Mouse (Mus musculus): Measurements from ENCODE around the gene Dnah11. TPM values are rescaled to one million over a fixed set of nuclear protein-coding genes. Genes with fewer than 3 reads are reported as not detected.

The Dnah11 gene
- polyA plus RNA-seq, 1 experiment from 2014 or later: 0.29 TPM

GRCm38 (mm10) chr12:117959213-117959612 lies 239.6 kb downstream of the Dnah11 start:
- H3K9me3 ChIP-seq (replicated peaks; ENCODE audit: control insufficient read depth, low read length): no peaks in the 10 kb centered on the region
- DNase-seq (ENCODE audit: low spot score): no peak
- H3K27me3 ChIP-seq (ENCODE audit: control insufficient read depth, insufficient read depth, low read length): no peaks in the 10 kb centered on the region
- no peak overlapping the region for H3K4me3 ChIP-seq (ENCODE audit: low read depth, low read length)
- no peak overlapping the region for H3K4me2 ChIP-seq (ENCODE audit: low read depth, low read length)
- no peaks in the 10 kb centered on the region for H3K36me3 ChIP-seq (replicated peaks; ENCODE audit: control insufficient read depth, insufficient read depth, low read depth, low read length)
- no peak overlapping the region for H3K27ac ChIP-seq (replicated peaks; ENCODE audit: low read depth, low read length)
- no peak overlapping the region for H3K9ac ChIP-seq (replicated peaks; ENCODE audit: low read length)
- no peak for ATAC-seq (replicated peaks; ENCODE audit: insufficient number of reproducible peaks, low FRiP score, low TSS enrichment, low read depth)
- no peaks in the 10 kb centered on the region for H3K4me1 ChIP-seq (ENCODE audit: control insufficient read depth, insufficient read depth, low read length)

- no peaks in the 10 kb centered on the region for H3K9me3 ChIP-seq (replicated peaks; ENCODE audit: control insufficient read depth, low read length)
- ATAC-seq (replicated peaks; ENCODE audit: insufficient number of reproducible peaks, low FRiP score, low TSS enrichment, low read depth): no peak
- no peak overlapping the region for H3K9ac ChIP-seq (replicated peaks; ENCODE audit: low read length)
- DNase-seq (ENCODE audit: low spot score): no peak
- no peaks in the 10 kb centered on the region for H3K36me3 ChIP-seq (replicated peaks; ENCODE audit: control insufficient read depth, insufficient read depth, low read depth, low read length)
- no peaks in the 10 kb centered on the region for H3K27me3 ChIP-seq (ENCODE audit: control insufficient read depth, insufficient read depth, low read length)
- no peak overlapping the region for H3K4me3 ChIP-seq (ENCODE audit: low read depth, low read length)
- no peaks in the 10 kb centered on the region for H3K4me1 ChIP-seq (ENCODE audit: control insufficient read depth, insufficient read depth, low read length)
- WGBS: 62% methylated on average over 5 of the region's 5 CpGs
- H3K4me2 ChIP-seq (ENCODE audit: low read depth, low read length): no peak overlapping the region
- H3K27ac ChIP-seq (replicated peaks; ENCODE audit: low read depth, low read length): no peak overlapping the region
Measured at GRCm38 (mm10) chr12:117946823-117947704, 251.8 kb downstream of the Dnah11 start.

GRCm38 (mm10) chr12:117941947-117942346 lies 256.9 kb downstream of the Dnah11 start:
- H3K36me3 ChIP-seq (replicated peaks; ENCODE audit: control insufficient read depth, insufficient read depth, low read depth, low read length): no peaks in the 10 kb centered on the region
- no peak overlapping the region for H3K4me3 ChIP-seq (ENCODE audit: low read depth, low read length)
- no peak overlapping the region for H3K4me2 ChIP-seq (ENCODE audit: low read depth, low read length)
- no peak for DNase-seq (ENCODE audit: low spot score)
- no peak for ATAC-seq (replicated peaks; ENCODE audit: insufficient number of reproducible peaks, low FRiP score, low TSS enrichment, low read depth)
- H3K9me3 ChIP-seq (replicated peaks; ENCODE audit: control insufficient read depth, low read length): no peaks in the 10 kb centered on the region
- 50% methylated on average over 7 of the region's 7 CpGs for WGBS
- no peaks in the 10 kb centered on the region for H3K4me1 ChIP-seq (ENCODE audit: control insufficient read depth, insufficient read depth, low read length)
- H3K9ac ChIP-seq (replicated peaks; ENCODE audit: low read length): no peak overlapping the region
- H3K27ac ChIP-seq (replicated peaks; ENCODE audit: low read depth, low read length): no peak overlapping the region
- H3K27me3 ChIP-seq (ENCODE audit: control insufficient read depth, insufficient read depth, low read length): no peaks in the 10 kb centered on the region

GRCm38 (mm10) chr12:117938214-117938613 lies 260.6 kb downstream of the Dnah11 start:
- DNase-seq (ENCODE audit: low spot score) (no peak), ATAC-seq (replicated peaks; ENCODE audit: insufficient number of reproducible peaks, low FRiP score, low TSS enrichment, low read depth) (no peak)
- H3K9me3 ChIP-seq (replicated peaks; ENCODE audit: control insufficient read depth, low read length): no peaks in the 10 kb centered on the region
- no peaks in the 10 kb centered on the region for H3K4me1 ChIP-seq (ENCODE audit: control insufficient read depth, insufficient read depth, low read length)
- WGBS: 72% methylated on average over 2 of the region's 2 CpGs
- no peak overlapping the region for H3K4me2 ChIP-seq (ENCODE audit: low read depth, low read length)
- H3K27me3 ChIP-seq (ENCODE audit: control insufficient read depth, insufficient read depth, low read length): no peaks in the 10 kb centered on the region
- H3K36me3 ChIP-seq (replicated peaks; ENCODE audit: control insufficient read depth, insufficient read depth, low read depth, low read length): no peaks in the 10 kb centered on the region
- H3K4me3 ChIP-seq (ENCODE audit: low read depth, low read length): no peak overlapping the region
- no peak overlapping the region for H3K9ac ChIP-seq (replicated peaks; ENCODE audit: low read length)
- no peak overlapping the region for H3K27ac ChIP-seq (replicated peaks; ENCODE audit: low read depth, low read length)

- no peak overlapping the region for H3K9ac ChIP-seq (replicated peaks; ENCODE audit: low read length)
- ATAC-seq (replicated peaks; ENCODE audit: insufficient number of reproducible peaks, low FRiP score, low TSS enrichment, low read depth): no peak
Measured at GRCm38 (mm10) chr12:117932026-117932425, 266.8 kb downstream of the Dnah11 start.

GRCm38 (mm10) chr12:117929768-117930167 lies 269.1 kb downstream of the Dnah11 start:
- Histone ChIP-seq H3K4me1 (ENCODE audit: control insufficient read depth, insufficient read depth, low read length) (no peaks in the 10 kb centered on the region), H3K4me3 (ENCODE audit: low read depth, low read length) (no peak overlapping the region), H3K27ac (replicated peaks; ENCODE audit: low read depth, low read length) (no peak overlapping the region), H3K4me2 (ENCODE audit: low read depth, low read length) (no peak overlapping the region), H3K9ac (replicated peaks; ENCODE audit: low read length) (no peak overlapping the region), H3K27me3 (ENCODE audit: control insufficient read depth, insufficient read depth, low read length) (no peaks in the 10 kb centered on the region), H3K36me3 (replicated peaks; ENCODE audit: control insufficient read depth, insufficient read depth, low read depth, low read length) (no peaks in the 10 kb centered on the region), H3K9me3 (replicated peaks; ENCODE audit: control insufficient read depth, low read length) (no peaks in the 10 kb centered on the region)
- ATAC-seq (replicated peaks; ENCODE audit: insufficient number of reproducible peaks, low FRiP score, low TSS enrichment, low read depth) (no peak), DNase-seq (ENCODE audit: low spot score) (no peak)
- 81% methylated on average over 4 of the region's 4 CpGs for WGBS

More at GRCm38 (mm10) chr12:117932026-117932425, 266.8 kb downstream of the Dnah11 start:
- H3K9me3 ChIP-seq (replicated peaks; ENCODE audit: control insufficient read depth, low read length): no peaks in the 10 kb centered on the region
- H3K4me2 ChIP-seq (ENCODE audit: low read depth, low read length): no peak overlapping the region
- WGBS: 82% methylated on average over 1 of the region's 1 CpGs
- no peak overlapping the region for H3K27ac ChIP-seq (replicated peaks; ENCODE audit: low read depth, low read length)
- H3K27me3 ChIP-seq (ENCODE audit: control insufficient read depth, insufficient read depth, low read length): no peaks in the 10 kb centered on the region
- H3K4me3 ChIP-seq (ENCODE audit: low read depth, low read length): no peak overlapping the region
- no peak for DNase-seq (ENCODE audit: low spot score)
- H3K36me3 ChIP-seq (replicated peaks; ENCODE audit: control insufficient read depth, insufficient read depth, low read depth, low read length): no peaks in the 10 kb centered on the region
- no peaks in the 10 kb centered on the region for H3K4me1 ChIP-seq (ENCODE audit: control insufficient read depth, insufficient read depth, low read length)

GRCm38 (mm10) chr12:117915826-117916588 lies 282.8 kb downstream of the Dnah11 start:
- Histone ChIP-seq H3K27ac (replicated peaks; ENCODE audit: low read depth, low read length) (no peak overlapping the region), H3K9me3 (replicated peaks; ENCODE audit: control insufficient read depth, low read length) (no peaks in the 10 kb centered on the region), H3K4me2 (ENCODE audit: low read depth, low read length) (no peak overlapping the region), H3K36me3 (replicated peaks; ENCODE audit: control insufficient read depth, insufficient read depth, low read depth, low read length) (no peaks in the 10 kb centered on the region), H3K4me3 (ENCODE audit: low read depth, low read length) (no peak overlapping the region), H3K9ac (replicated peaks; ENCODE audit: low read length) (no peak overlapping the region), H3K27me3 (ENCODE audit: control insufficient read depth, insufficient read depth, low read length) (no peaks in the 10 kb centered on the region), H3K4me1 (ENCODE audit: control insufficient read depth, insufficient read depth, low read length) (no peaks in the 10 kb centered on the region)
- ATAC-seq (replicated peaks; ENCODE audit: insufficient number of reproducible peaks, low FRiP score, low TSS enrichment, low read depth) (no peak), DNase-seq (ENCODE audit: low spot score) (no peak)
- 56% methylated on average over 10 of the region's 10 CpGs for WGBS

Data from embryonic facial prominence, embryonic 11.5 days (tissue).